Mouse (Mus musculus) T-cell, adult 66 days (primary cell): ENCODE results near the gene 4921509C19Rik. TPM values are rescaled to one million over a fixed set of nuclear protein-coding genes. Genes with fewer than 3 reads are reported as not detected.

Source experiments
- total RNA-seq, 2 experiments: library from RNA; stranded (reverse); gene quantifications; 3 replicates in 1 of 2; 4 replicates in 1 of 2; pipeline ENCODE4 v1.2.4; 2023

Gene 4921509C19Rik
- not detected for total RNA-seq

GRCm38 (mm10) chr2:151476053-151476452 lies at the start of gene 4921509C19Rik:
Gene 4921509C19Rik, minus strand, starts transcription at chr2:151476153.

GRCm38 (mm10) chr2:151494035-151494803 lies 18.3 kb upstream of the 4921509C19Rik start, which contains the start of gene Nsfl1c:
Gene Nsfl1c, plus strand, starts transcription at chr2:151494182.

Other genes with a start within 250 kb of the 4921509C19Rik start
- 100 to 1,000 TPM; 124 to 138 TPM for gene Nsfl1c, start 18.0 kb upstream of the 4921509C19Rik start, total RNA-seq
- gene Fkbp1a, start 66.3 kb upstream of the 4921509C19Rik start, total RNA-seq: 100 to 1,000 TPM; 146 to 152 TPM
- 10 to 100 TPM in 1 of 2 experiments, 1 to 10 TPM in 1; 7.0 to 12.9 TPM for gene Sdcbp2, start 96.5 kb upstream of the 4921509C19Rik start, total RNA-seq
- 10 to 100 TPM in 1 of 2 experiments, 1 to 10 TPM in 1; 9.2 to 13.4 TPM for gene Snph, start 156.4 kb upstream of the 4921509C19Rik start, total RNA-seq
- not detected for gene Rad21l, start 192.4 kb upstream of the 4921509C19Rik start, total RNA-seq
- not detected for gene Tmem74b, start 225.9 kb upstream of the 4921509C19Rik start, total RNA-seq